Mouse (Mus musculus) limb, embryonic 12.5 days (tissue): ENCODE results near the gene BC067074. TPM values are rescaled to one million over a fixed set of nuclear protein-coding genes. Genes with fewer than 3 reads are reported as not detected.

ENCODE experiments used
- ATAC-seq: fragments of 200-750 bp; cut with Nextera tagmentation; 2 replicates; pipeline ENCODE4 v1.8.0; 2017; ENCODE audit warnings: low read depth, moderate TSS enrichment; ENCODE audit not compliant: insufficient number of reproducible peaks, insufficient read depth, low FRiP score, low TSS enrichment
- H3K27ac ChIP-seq: fragments of 300-500 bp; sonication (generic); 2 replicates; pipeline ENCODE4 v1.5.1; 2016; ENCODE audit warnings: mild to moderate bottlenecking, moderate library complexity
- H3K27me3 ChIP-seq: fragments of 300-500 bp; sonication (generic); 2 replicates; pipeline ENCODE4 v1.6.1; 2016; ENCODE audit warnings: mild to moderate bottlenecking, moderate library complexity
- H3K36me3 ChIP-seq: fragments of 300-500 bp; sonication (generic); 2 replicates; pipeline ENCODE4 v1.6.1; 2016; ENCODE audit warnings: mild to moderate bottlenecking, moderate library complexity
- H3K4me1 ChIP-seq: fragments of 300-500 bp; sonication (generic); replicated peaks from 2 replicates; pipeline ENCODE4 v1.6.1; 2016
- H3K4me2 ChIP-seq: fragments of 300-500 bp; sonication (generic); 2 replicates; pipeline ENCODE4 v1.6.1; 2016; ENCODE audit warnings: mild to moderate bottlenecking, moderate library complexity
- H3K4me3 ChIP-seq: fragments of 300-500 bp; sonication (generic); replicated peaks from 2 replicates; pipeline ENCODE4 v1.5.1; 2016; ENCODE audit warnings: mild to moderate bottlenecking
- H3K9ac ChIP-seq: fragments of 300-500 bp; sonication (generic); replicated peaks from 2 replicates; pipeline ENCODE4 v1.6.1; 2016; ENCODE audit warnings: mild to moderate bottlenecking, moderate library complexity
- H3K9me3 ChIP-seq: fragments of 300-500 bp; sonication (generic); 2 replicates; pipeline ENCODE4 v1.6.1; 2016; ENCODE audit warnings: mild to moderate bottlenecking, moderate library complexity
- WGBS: fragments of 180-500 bp; shearing (Covaris S2); methylation state at CpG from one replicate; pipeline ENCODE4 v1.1.7; 2016; 5-methylcytosine and 5-hydroxymethylcytosine counted together
- polyA plus RNA-seq: library from polyadenylated mRNA; unstranded; fragments of >200 nt; fragmentation: Nextera tagmentation; extraction: Ambion mirVana; gene quantifications from 2 replicates; pipeline ENCODE4 v1.2.1, GENCODE M21; 2016

Gene BC067074
- polyA plus RNA-seq, 1 experiment from 2014 or later: 10.5 TPM

DNA sequence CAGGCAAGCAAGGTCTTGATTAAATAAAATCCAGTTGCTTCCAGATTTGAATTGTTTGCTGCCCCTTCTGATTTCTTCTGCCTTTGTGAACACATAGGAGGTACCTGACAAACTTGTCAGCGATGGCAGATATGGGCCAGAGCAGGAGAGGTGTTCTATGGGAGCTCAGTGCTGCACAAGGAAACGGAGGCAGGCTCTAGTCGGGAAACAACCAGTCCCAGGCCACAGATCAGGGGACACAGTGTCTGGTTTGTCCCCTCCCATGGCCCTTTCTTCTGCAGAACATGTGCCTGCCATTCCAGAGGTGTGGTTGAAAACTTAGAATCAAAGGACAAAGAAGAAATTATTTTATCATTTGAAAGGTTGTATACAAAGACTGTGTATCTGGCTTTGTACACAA is 60.6 kb downstream of the BC067074 start:
- H3K4me3 ChIP-seq: no peak overlapping the region
- peaks cover 14% of the 10 kb centered on the region for H3K4me1 ChIP-seq
- WGBS: 79% methylated on average over 3 of the region's 3 CpGs
- H3K27ac ChIP-seq: no peak overlapping the region
- no peak overlapping the region for H3K9ac ChIP-seq
- ATAC-seq: no peak
- H3K4me2 ChIP-seq: no peak overlapping the region
- H3K27me3 ChIP-seq: no peaks in the 10 kb centered on the region
- no peaks in the 10 kb centered on the region for H3K9me3 ChIP-seq
- H3K36me3 ChIP-seq: 0 out of 2 replicates have a peak, but pooled peaks cover 10% of the 10 kb centered on the region

DNA sequence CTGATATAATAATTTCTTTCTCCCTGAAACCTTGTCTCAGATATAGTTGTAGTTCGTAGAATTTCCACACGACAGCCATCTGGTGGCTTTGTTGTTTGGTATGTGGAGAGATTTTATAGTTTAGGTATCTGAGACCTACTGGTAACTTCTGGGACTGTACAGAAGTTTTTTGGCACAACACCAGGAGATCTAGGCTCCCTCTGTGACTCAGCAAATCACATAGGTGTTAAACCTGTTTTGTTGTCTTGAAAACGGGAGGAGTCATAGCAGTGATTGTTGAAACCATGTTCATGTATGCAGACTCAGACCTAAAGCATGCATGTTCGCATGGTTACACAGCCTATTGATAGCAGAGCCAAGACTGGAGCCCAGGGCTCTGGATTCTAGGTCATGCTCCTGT is 61.0 kb downstream of the BC067074 start:
- ATAC-seq: no peak
- Histone ChIP-seq H3K4me1 (peaks cover 11% of the 10 kb centered on the region), H3K36me3 (0 out of 2 replicates have a peak, but pooled peaks cover 10% of the 10 kb centered on the region), H3K4me2 (no peak overlapping the region), H3K27me3 (no peaks in the 10 kb centered on the region), H3K9ac (no peak overlapping the region), H3K27ac (no peak overlapping the region), H3K9me3 (no peaks in the 10 kb centered on the region), H3K4me3 (no peak overlapping the region)
- 88% methylated on average over 4 of the region's 4 CpGs for WGBS

DNA sequence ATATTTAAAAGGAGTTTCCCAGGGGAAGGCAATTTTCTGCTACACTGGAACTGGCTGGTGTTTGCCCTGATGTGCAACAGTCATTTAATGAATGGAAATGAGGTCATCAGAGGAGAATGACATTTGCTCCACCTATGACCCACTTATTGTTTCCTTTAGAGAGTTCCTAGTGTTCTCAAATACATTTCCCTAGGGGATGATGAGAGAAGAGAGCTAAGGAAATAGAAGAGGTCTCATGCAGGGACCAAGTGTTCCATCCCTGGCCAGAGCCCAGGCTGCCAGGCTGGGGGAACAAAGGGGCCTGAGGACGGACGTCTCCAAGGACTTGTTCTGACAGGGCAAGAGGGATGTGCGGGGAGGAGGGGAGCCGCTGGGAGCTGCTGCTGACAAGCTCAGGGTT is 62.1 kb downstream of the BC067074 start:
- H3K9ac ChIP-seq: no peak overlapping the region
- no peak overlapping the region for H3K4me3 ChIP-seq
- no peaks in the 10 kb centered on the region for H3K27me3 ChIP-seq
- ATAC-seq: no peak
- 59% methylated on average over 4 of the region's 4 CpGs for WGBS
- H3K27ac ChIP-seq: no peak overlapping the region
- no peaks in the 10 kb centered on the region for H3K9me3 ChIP-seq
- 0 out of 2 replicates have a peak, but pooled peaks cover 10% of the 10 kb centered on the region for H3K36me3 ChIP-seq
- peaks cover 11% of the 10 kb centered on the region for H3K4me1 ChIP-seq
- no peak overlapping the region for H3K4me2 ChIP-seq

GRCm38 (mm10) chr13:113357438-113358144 is 64.6 kb downstream of the BC067074 start:
- Histone ChIP-seq H3K9ac (no peak overlapping the region), H3K36me3 (no peaks in the 10 kb centered on the region), H3K27ac (no peak overlapping the region), H3K4me3 (no peak overlapping the region), H3K4me2 (no peak overlapping the region), H3K27me3 (no peaks in the 10 kb centered on the region), H3K4me1 (peaks cover 5% of the 10 kb centered on the region; the same call in 1 of the 2 replicates), H3K9me3 (no peaks in the 10 kb centered on the region)
- WGBS: 51% methylated on average over 13 of the region's 13 CpGs
- ATAC-seq: no peak

DNA sequence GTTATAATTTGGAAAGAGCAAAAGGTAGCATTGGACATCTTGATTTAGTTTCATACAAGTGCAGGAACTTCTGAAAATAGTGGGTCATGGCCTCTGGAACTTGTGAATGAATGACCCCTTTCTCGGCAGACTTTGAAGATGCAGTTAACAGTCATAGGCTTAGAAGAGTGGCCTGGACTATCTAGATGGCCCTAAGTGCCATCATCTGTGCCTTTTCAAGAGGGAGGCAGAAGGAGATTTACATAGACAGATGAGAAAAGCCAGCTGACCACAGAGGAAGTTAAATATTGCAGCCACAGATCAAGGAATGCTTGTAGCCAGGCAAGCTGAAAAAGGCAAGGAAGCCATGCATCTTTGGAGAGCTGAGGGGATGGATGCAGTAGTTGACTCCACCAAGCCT is 66.7 kb downstream of the BC067074 start:
- Histone ChIP-seq H3K9me3 (no peaks in the 10 kb centered on the region), H3K4me1 (0 out of 2 replicates have a peak, but pooled peaks cover 3% of the 10 kb centered on the region), H3K27ac (no peak overlapping the region), H3K27me3 (no peaks in the 10 kb centered on the region), H3K4me2 (no peak overlapping the region), H3K4me3 (no peak overlapping the region), H3K9ac (no peak overlapping the region), H3K36me3 (no peaks in the 10 kb centered on the region; the same call in 1 of the 2 replicates)
- no peak for ATAC-seq
- WGBS: 20% methylated on average over 1 of the region's 1 CpGs

GRCm38 (mm10) chr13:113365976-113366375 is 73.0 kb downstream of the BC067074 start:
- no peaks in the 10 kb centered on the region for H3K9me3 ChIP-seq
- no peak overlapping the region for H3K9ac ChIP-seq
- H3K36me3 ChIP-seq: peaks cover 30% of the 10 kb centered on the region
- no peak overlapping the region for H3K4me2 ChIP-seq
- WGBS: 93% methylated on average over 10 of the region's 10 CpGs
- H3K4me3 ChIP-seq: no peak overlapping the region
- no peak overlapping the region for H3K27ac ChIP-seq
- no peaks in the 10 kb centered on the region for H3K27me3 ChIP-seq
- ATAC-seq: no peak
- no peaks in the 10 kb centered on the region for H3K4me1 ChIP-seq

DNA sequence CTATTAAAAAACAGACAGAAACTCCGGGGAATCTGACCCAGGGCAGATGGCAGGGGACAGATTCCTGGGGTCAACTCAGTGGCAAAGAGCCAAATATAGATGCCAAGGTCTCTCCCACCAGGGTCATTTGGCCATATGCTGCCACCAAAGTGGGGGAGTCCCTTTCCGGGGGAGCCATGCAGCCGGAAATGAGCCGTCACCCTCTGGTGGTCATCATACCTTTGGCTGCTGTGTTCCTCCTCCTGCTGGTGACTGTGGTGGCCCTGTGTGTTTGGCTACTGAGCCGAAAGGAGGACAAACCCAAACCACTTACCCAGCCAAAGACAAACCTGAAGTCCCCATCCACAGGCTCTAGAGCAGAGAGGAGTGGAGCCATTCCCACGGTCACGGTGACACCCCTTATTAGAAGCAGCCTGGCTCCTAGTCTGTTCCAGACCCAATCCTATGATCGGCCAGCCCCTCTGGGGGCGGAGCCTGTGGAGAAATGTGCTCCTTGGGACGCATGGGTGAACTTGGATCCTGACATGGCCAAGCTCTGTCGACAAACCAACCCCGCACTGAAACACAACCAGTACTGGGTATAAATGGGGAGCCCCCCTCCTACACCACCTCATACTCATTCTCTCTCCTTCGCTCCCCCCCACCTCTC is 76.1 kb downstream of the BC067074 start:
- Histone ChIP-seq H3K27me3 (no peaks in the 10 kb centered on the region), H3K4me3 (no peak overlapping the region), H3K4me1 (no peaks in the 10 kb centered on the region; the same call in 1 of the 2 replicates), H3K4me2 (no peak overlapping the region), H3K9me3 (no peaks in the 10 kb centered on the region), H3K9ac (no peak overlapping the region), H3K27ac (no peak overlapping the region), H3K36me3 (peaks cover 35% of the 10 kb centered on the region)
- WGBS: 76% methylated on average over 13 of the region's 13 CpGs
- peak; percentile 32; the same call in 1 of the 2 replicates for ATAC-seq

- Histone ChIP-seq H3K4me3 (no peak overlapping the region), H3K9ac (no peak overlapping the region), H3K27ac (no peak overlapping the region), H3K27me3 (no peaks in the 10 kb centered on the region), H3K4me2 (no peak overlapping the region), H3K9me3 (no peaks in the 10 kb centered on the region), H3K36me3 (peaks cover 35% of the 10 kb centered on the region), H3K4me1 (no peaks in the 10 kb centered on the region; the same call in 1 of the 2 replicates)
- no peak for ATAC-seq
- WGBS: 89% methylated on average over 10 of the region's 10 CpGs
Observed at GRCm38 (mm10) chr13:113369622-113370021, 76.7 kb downstream of the BC067074 start.

DNA sequence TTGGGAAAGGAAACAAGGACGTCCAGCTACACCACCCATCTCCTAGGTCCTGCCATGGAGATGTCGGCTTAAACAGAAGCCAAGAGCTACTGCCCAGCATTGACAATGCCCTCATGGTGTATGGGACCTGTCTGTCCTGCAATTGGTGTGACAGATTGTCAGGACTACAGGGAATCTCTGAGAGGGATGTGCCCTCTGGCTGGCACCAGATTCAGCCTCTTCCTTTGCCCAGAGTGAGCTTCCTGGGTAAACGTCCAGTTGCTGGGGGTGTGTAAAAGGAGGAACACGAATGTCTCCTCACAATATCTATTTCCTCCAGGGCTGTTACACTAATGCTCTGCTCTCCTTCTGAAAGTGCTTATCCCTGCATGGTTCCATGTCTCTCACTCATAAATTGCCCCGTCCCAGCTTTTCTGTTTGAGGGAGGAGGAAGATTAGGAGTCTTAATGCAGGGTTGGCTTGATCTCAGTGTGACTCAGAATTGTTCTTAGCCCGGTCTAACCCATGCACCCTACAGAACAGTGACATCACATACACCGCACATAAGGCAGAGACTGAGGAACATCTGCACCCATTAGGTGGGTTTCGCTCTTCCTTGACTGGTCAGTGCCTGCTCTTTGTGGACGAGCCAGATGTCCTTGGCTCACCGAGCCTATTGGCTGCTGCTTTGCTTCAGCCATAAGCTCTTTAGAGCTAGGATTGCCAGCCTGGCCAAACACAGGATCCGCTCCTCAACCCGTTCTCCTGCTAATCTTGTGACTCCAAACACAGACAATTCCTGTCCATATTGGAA is 80.5 kb downstream of the BC067074 start:
- Histone ChIP-seq H3K4me3 (no peak overlapping the region), H3K9ac (no peak overlapping the region), H3K4me2 (no peak overlapping the region), H3K4me1 (no peaks in the 10 kb centered on the region; the same call in 1 of the 2 replicates), H3K27ac (no peak overlapping the region), H3K9me3 (no peaks in the 10 kb centered on the region), H3K36me3 (peaks cover 15% of the 10 kb centered on the region; the same call in 1 of the 2 replicates), H3K27me3 (no peaks in the 10 kb centered on the region; the same call in 1 of the 2 replicates)
- WGBS: 75% methylated on average over 12 of the region's 12 CpGs
- ATAC-seq: 0 out of 2 replicates have a peak, but pooled peaks have one; percentile 35

DNA sequence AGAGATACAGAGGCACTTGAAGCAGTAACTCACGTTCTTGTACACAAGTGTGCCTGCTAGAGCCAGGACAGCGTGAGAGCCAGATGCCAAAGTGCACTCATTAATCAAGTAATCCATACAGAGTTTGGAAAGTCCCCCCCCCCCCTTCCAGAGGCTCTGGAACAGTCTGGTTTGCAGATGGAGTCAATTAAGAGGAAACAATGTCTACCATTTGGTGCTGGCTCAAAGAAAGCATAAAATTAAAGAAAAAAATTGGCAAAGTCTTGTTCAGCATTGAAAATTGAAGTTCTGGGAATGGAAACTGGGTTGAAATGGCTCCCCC is 81.1 kb downstream of the BC067074 start:
- Histone ChIP-seq H3K9ac (no peak overlapping the region), H3K27me3 (no peaks in the 10 kb centered on the region; the same call in 1 of the 2 replicates), H3K36me3 (peaks cover 13% of the 10 kb centered on the region; the same call in 1 of the 2 replicates), H3K4me1 (peaks cover 2% of the 10 kb centered on the region), H3K4me3 (no peak overlapping the region), H3K27ac (no peak overlapping the region), H3K9me3 (no peaks in the 10 kb centered on the region), H3K4me2 (no peak overlapping the region)
- peak; percentile 77; the same call in 1 of the 2 replicates for ATAC-seq
- WGBS: 6% methylated on average over 2 of the region's 2 CpGs

GRCm38 (mm10) chr13:113377631-113378030 is 84.7 kb downstream of the BC067074 start:
- H3K4me3 ChIP-seq: no peak overlapping the region
- H3K4me1 ChIP-seq: peaks cover 12% of the 10 kb centered on the region
- no peaks in the 10 kb centered on the region; the same call in 1 of the 2 replicates for H3K27me3 ChIP-seq
- H3K9ac ChIP-seq: no peak overlapping the region
- ATAC-seq: no peak
- 77% methylated on average over 7 of the region's 7 CpGs for WGBS
- no peak overlapping the region for H3K4me2 ChIP-seq
- H3K9me3 ChIP-seq: no peaks in the 10 kb centered on the region
- H3K27ac ChIP-seq: no peak overlapping the region
- H3K36me3 ChIP-seq: no peaks in the 10 kb centered on the region
